8 mouse cellular contexts compared by ENCODE assay signal in genomic region chr7:64065529-64066247, GRCm38 (mm10).
A peak's percentile ranks its signal among the peaks of the same experiment; 100 is the strongest.
DNase-seq lines count a peak whose midpoint lies in the region; ATAC-seq lines count a peak whose summit lies in the region.
"Had no signal": no experiment of that assay in that cellular context is flagged by ENCODE, and none has a peak within 500 bp of the region (broad histone marks: within the 10 kb centered on the region; RNA-seq: fewer than 3 reads in every experiment).

No protein-coding gene starts in this region.

- peak; percentile 55 for DNase-seq in 3134 (ENCODE audit: extremely low read depth, insufficient read length, low spot score)
- peak; percentile 53 for DNase-seq in 416B (ENCODE audit: low read depth)
- peak; percentile 28 for DNase-seq in heart, postnatal 4 days
- no peak for DNase-seq in thymus, postnatal 0 days (ENCODE audit: low spot score)
- DNase-seq in midbrain, embryonic 14.5 days, result no peak
- DNase-seq in kidney, postnatal 4 days, result no peak

- peaks cover 5% of the 10 kb centered on the region; the same call in 1 of the 2 replicates for H3K4me1 ChIP-seq in lung, embryonic 15.5 days
- no peaks in the 10 kb centered on the region for H3K4me1 ChIP-seq in midbrain, embryonic 14.5 days (ENCODE audit: control insufficient read depth, insufficient read depth, low read length)

- H3K27me3 ChIP-seq in lung, embryonic 15.5 days, result no peaks in the 10 kb centered on the region
- no peaks in the 10 kb centered on the region for H3K27me3 ChIP-seq in midbrain, embryonic 14.5 days (ENCODE audit: control insufficient read depth, insufficient read depth, low read length)

- ATAC-seq in lung, embryonic 15.5 days (ENCODE audit: borderline replicate concordance, extremely low read depth, low FRiP score, low TSS enrichment), result peak; percentile 57; the same call in 1 of the 2 replicates
- ATAC-seq in midbrain, embryonic 14.5 days (ENCODE audit: low FRiP score, low TSS enrichment), result no peak

- peak overlapping the region; percentile 4; the same call in 1 of the 2 replicates for H3K4me2 ChIP-seq in lung, embryonic 15.5 days
- no peak overlapping the region for H3K4me2 ChIP-seq in midbrain, embryonic 14.5 days (ENCODE audit: low read length)

- H3K9me3 ChIP-seq in lung, embryonic 15.5 days, result no peaks in the 10 kb centered on the region
- H3K9me3 ChIP-seq in midbrain, embryonic 14.5 days (ENCODE audit: control insufficient read depth, low read length), result no peaks in the 10 kb centered on the region

- 64% methylated on average over 23 of the region's 23 CpGs for WGBS in lung, embryonic 15.5 days
- 81% methylated on average over 23 of the region's 23 CpGs for WGBS in midbrain, embryonic 14.5 days

- H3K4me3 ChIP-seq in lung, embryonic 15.5 days, result no peak overlapping the region
- no peak overlapping the region for H3K4me3 ChIP-seq in midbrain, embryonic 14.5 days (replicated peaks; ENCODE audit: low read depth, low read length)

- H3K9ac ChIP-seq in lung, embryonic 15.5 days, result no peak overlapping the region
- no peak overlapping the region for H3K9ac ChIP-seq in midbrain, embryonic 14.5 days (replicated peaks; ENCODE audit: low read length)

- H3K36me3 ChIP-seq in lung, embryonic 15.5 days, result no peaks in the 10 kb centered on the region
- no peaks in the 10 kb centered on the region for H3K36me3 ChIP-seq in midbrain, embryonic 14.5 days (ENCODE audit: control insufficient read depth, insufficient read depth, low read length)

- H3K27ac ChIP-seq in lung, embryonic 15.5 days, result peak overlapping the region; percentile 48
- no peak overlapping the region for H3K27ac ChIP-seq in midbrain, embryonic 14.5 days (replicated peaks; ENCODE audit: low read depth, low read length)
- H3K27ac ChIP-seq: macrophage had no signal

Comparison
In these comparisons a context has a peak if more than half of its experiments do, and no peak if none do; other contexts are left out.
1. DNase-seq: peak in 3134 (single experiment), 416B (single experiment) and heart, postnatal 4 days (single experiment); none in thymus, postnatal 0 days (single experiment), midbrain, embryonic 14.5 days (single experiment) and kidney, postnatal 4 days (0 of 2).